Mouse (Mus musculus): ENCODE data around the gene Hspa1l.
"Not testable (repeated sequence)": the region's sequence is repeated elsewhere in the genome, so short reads cannot be mapped to it uniquely, and the experiment has no call there.

DNA sequence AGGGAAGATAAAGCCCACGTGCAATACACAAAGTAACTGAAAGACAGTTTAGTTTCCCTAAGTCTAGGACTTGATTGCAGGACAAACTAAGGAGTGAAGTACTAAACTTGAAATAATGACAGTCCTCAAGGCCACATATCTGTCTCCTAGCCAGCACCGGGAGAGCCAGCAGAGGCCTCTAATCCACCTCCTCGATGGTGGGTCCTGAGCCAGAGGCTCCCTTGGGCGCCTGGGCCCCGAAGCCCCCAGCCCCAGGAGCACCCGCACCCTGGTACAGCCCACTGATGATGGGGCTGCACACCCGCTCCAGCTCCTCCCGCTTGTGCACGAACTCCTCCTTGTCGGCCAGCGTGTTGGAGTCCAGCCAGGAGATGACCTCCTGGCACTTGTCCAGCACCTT is 2.7 kb upstream of the Hspa1l start, which contains the start of gene Gm20481:
- not testable (repeated sequence) for TF ChIP-seq POLR2A (IDR thresholded peaks at IDR 0.05; ENCODE audit: borderline replicate concordance, low read depth, low read length); CTCF (IDR thresholded peaks at IDR 0.05; ENCODE audit: low read depth, low read length)

Data from bone marrow macrophage, adult 2 months (primary cell).